Mouse (Mus musculus) stomach, embryonic 16.5 days (tissue): ENCODE results near the gene Hebp1. TPM values are rescaled to one million over a fixed set of nuclear protein-coding genes. Genes with fewer than 3 reads are reported as not detected.
A peak's percentile ranks its signal among the peaks of the same experiment; 100 is the strongest.

Experiments used
- ATAC-seq: fragments of 200-750 bp; cut with Nextera tagmentation; 2 replicates; pipeline ENCODE4 v1.8.0; 2017; ENCODE audit warnings: moderate number of reproducible peaks, moderate TSS enrichment; ENCODE audit not compliant: insufficient read depth, low FRiP score
- H3K27ac ChIP-seq: fragments of 300-500 bp; sonication (generic); 2 replicates; pipeline ENCODE4 v1.5.1; 2014; ENCODE audit warnings: low read length
- H3K27me3 ChIP-seq: fragments of 300-500 bp; sonication (generic); 2 replicates; pipeline ENCODE4 v1.6.1; 2014; ENCODE audit warnings: low read length, control low read depth, mixed read lengths; ENCODE audit not compliant: control insufficient read depth, insufficient read depth
- H3K36me3 ChIP-seq: fragments of 300-500 bp; sonication (generic); 2 replicates; pipeline ENCODE4 v1.6.1; 2014; ENCODE audit warnings: low read length; ENCODE audit not compliant: control insufficient read depth, insufficient read depth
- H3K4me1 ChIP-seq: fragments of 300-500 bp; sonication (generic); 2 replicates; pipeline ENCODE4 v1.6.1; 2014; ENCODE audit warnings: low read length, control low read depth, mixed read lengths; ENCODE audit not compliant: control insufficient read depth, insufficient read depth
- H3K4me2 ChIP-seq: fragments of 300-500 bp; sonication (generic); 2 replicates; pipeline ENCODE4 v1.6.1; 2014; ENCODE audit warnings: low read depth, low read length, mixed read lengths
- H3K4me3 ChIP-seq: fragments of 300-500 bp; sonication (generic); replicated peaks from 2 replicates; pipeline ENCODE4 v1.5.1; 2014; ENCODE audit warnings: mild to moderate bottlenecking, low read length
- H3K9ac ChIP-seq: fragments of 300-500 bp; sonication (generic); 2 replicates; pipeline ENCODE4 v1.6.1; 2014; ENCODE audit warnings: low read length
- H3K9me3 ChIP-seq: fragments of 300-500 bp; sonication (generic); replicated peaks from 2 replicates; pipeline ENCODE4 v1.6.1; 2016; ENCODE audit warnings: low read length, control low read depth; ENCODE audit not compliant: control insufficient read depth
- WGBS: fragments of 180-500 bp; shearing (Covaris S2); extraction: QIAGEN DNeasy Blood & Tissue Kit; methylation state at CpG from one replicate; pipeline ENCODE4 v1.1.7; 2014; 5-methylcytosine and 5-hydroxymethylcytosine counted together
- polyA plus RNA-seq: library from polyadenylated mRNA; unstranded; fragments of >200 nt; fragmentation: Nextera tagmentation; extraction: Ambion mirVana; gene quantifications from 2 replicates; pipeline ENCODE4 v1.2.1, GENCODE M21; 2015

The Hebp1 gene
- polyA plus RNA-seq, 1 experiment from 2014 or later = 37.7 TPM

DNA sequence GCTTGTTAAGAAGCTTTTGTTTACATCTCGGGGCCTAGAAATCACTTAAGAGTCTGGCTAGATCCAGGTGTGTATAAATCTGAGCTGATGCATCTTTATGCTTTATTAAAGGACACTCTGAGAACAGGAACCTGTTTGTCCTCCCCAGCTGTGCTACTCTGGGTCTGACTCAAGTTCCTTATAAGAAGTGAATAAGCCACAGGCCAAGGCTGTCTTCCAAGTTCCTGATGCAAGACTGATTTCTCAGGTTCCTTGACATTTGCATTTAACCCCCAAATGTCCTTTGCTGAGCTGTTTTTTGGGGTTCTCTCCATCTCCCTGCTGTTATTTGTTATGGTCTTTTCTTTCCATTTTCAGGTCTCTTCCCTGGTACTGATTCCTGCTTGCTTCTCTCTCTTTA is 5.9 kb downstream of the Hebp1 start:
- Histone ChIP-seq H3K9ac (no peak overlapping the region), H3K9me3 (no peaks in the 10 kb centered on the region), H3K4me1 (0 out of 2 replicates have a peak, but pooled peaks cover 3% of the 10 kb centered on the region), H3K4me3 (no peak overlapping the region), H3K4me2 (no peak overlapping the region), H3K36me3 (no peaks in the 10 kb centered on the region), H3K27ac (0 out of 2 replicates have a peak overlapping the region, but pooled peaks have one; percentile 18), H3K27me3 (no peaks in the 10 kb centered on the region)
- no peak for ATAC-seq
- WGBS = 76% methylated on average over 1 of the region's 1 CpGs

DNA sequence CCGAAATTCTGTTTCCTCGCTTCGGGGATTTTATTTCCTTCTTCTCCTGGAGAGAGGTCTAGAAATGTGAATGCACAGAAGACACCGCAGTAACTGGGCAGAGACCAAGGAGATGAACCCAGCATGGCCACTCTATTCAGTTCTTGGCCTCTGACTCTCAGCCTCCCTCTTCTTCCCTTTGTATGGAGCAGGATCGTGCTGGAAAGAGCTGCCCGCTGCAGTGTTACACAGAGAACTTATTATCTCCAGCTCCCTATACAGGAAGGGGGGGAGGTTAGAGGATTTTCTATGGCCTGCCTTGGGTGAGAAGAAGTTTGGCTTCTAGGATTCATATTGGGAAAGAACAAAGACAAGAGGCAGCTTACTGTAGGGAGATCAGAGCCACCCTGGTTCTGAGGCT is 7.7 kb downstream of the Hebp1 start:
- H3K4me2 ChIP-seq = no peak overlapping the region
- H3K9me3 ChIP-seq = no peaks in the 10 kb centered on the region
- no peak overlapping the region for H3K27ac ChIP-seq
- H3K36me3 ChIP-seq = no peaks in the 10 kb centered on the region
- H3K4me1 ChIP-seq = 0 out of 2 replicates have a peak, but pooled peaks cover 3% of the 10 kb centered on the region
- WGBS = 75% methylated on average over 6 of the region's 6 CpGs
- H3K9ac ChIP-seq = no peak overlapping the region
- H3K4me3 ChIP-seq = no peak overlapping the region
- H3K27me3 ChIP-seq = no peaks in the 10 kb centered on the region
- no peak for ATAC-seq

DNA sequence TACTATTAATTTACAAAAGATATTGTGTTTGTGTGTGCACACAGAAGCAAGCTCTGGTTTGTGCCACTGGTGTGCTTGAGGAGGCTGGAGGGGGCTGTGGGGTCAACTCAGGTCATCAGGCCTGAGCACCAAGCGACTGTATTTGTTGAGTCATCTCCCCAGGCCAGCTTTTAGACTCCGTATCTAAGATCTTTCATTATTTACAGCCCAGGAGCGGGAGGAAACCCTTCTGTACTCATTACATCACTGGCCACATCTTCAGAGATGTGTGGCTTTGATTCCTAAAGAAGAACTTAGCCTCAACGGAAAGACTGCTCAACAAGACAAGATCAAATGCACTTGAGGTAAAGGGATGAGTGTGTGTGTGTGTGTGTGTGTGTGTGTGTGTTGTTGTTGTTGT is 9.2 kb downstream of the Hebp1 start:
- no peak for ATAC-seq
- WGBS = 52% methylated on average over 4 of the region's 4 CpGs
- H3K36me3 ChIP-seq = no peaks in the 10 kb centered on the region
- H3K4me1 ChIP-seq = 0 out of 2 replicates have a peak, but pooled peaks cover 3% of the 10 kb centered on the region
- no peaks in the 10 kb centered on the region for H3K27me3 ChIP-seq
- no peaks in the 10 kb centered on the region for H3K9me3 ChIP-seq
- no peak overlapping the region for H3K27ac ChIP-seq
- H3K9ac ChIP-seq = no peak overlapping the region
- H3K4me3 ChIP-seq = no peak overlapping the region
- H3K4me2 ChIP-seq = no peak overlapping the region

DNA sequence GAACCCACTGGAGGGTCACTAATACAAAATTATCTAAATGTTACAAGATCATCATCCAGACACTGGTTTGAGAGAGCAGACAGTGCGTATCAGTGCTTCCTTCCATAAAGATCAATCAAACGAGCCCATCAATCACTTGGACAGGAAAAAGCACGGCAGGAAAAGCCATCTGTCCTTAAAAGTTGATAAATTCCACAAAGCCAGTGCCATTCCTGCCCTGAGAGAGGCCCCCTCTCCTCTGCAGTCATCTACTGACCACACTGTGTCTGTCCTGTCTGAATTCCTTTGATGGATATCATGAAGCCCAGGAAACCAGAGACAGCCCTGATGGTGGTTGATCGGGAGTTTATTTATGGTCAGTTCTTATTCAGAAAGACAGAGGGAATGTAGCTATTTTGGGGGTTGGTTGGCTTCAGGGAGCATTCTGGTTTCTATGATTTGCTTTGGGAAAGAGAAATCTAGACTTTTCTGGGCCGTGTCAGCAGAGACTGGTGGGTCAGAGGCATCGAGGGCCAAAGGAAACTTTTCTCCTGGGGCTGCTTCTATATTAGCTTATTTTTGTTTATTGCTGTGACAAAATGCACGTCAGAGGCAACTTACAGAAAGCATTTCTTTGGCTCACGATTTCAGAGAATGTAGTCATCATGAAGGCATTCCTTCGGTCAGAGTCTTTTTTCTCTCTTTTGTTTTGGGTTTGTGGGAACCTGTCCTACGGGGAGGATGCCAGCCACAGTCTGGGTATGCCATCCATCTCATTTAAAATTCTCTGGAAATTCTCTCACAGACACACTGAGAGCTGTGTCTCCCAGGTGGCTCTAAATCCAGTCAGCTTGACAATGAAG is 10.5 kb downstream of the Hebp1 start:
- ATAC-seq = no peak
- WGBS = 53% methylated on average over 10 of the region's 10 CpGs
- Histone ChIP-seq H3K4me3 (no peak overlapping the region), H3K4me2 (no peak overlapping the region), H3K36me3 (no peaks in the 10 kb centered on the region), H3K4me1 (0 out of 2 replicates have a peak, but pooled peaks cover 3% of the 10 kb centered on the region), H3K9ac (no peak overlapping the region), H3K27me3 (no peaks in the 10 kb centered on the region), H3K9me3 (no peaks in the 10 kb centered on the region), H3K27ac (no peak overlapping the region)

DNA sequence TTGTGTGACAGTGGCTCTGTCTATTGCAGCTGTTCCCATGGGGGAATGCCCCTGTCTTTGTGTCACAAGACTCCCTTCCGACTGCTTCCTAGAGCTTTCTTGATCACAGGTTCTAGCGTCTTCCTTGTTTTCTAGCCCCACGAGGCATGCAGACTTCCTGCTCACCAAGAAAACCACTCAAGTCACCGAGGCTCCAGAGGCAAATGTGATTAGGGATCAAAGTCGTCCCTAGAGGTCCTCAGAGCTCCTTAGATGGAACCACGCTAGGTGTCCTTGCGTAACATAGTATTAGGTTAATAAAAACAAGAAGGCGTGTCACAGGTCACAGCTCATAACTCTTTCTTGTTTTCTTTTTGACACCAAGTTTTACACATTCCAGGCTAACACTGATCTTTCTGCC is 13.9 kb downstream of the Hebp1 start:
- ATAC-seq = peak; percentile 50; the same call in 1 of the 2 replicates
- no peaks in the 10 kb centered on the region for H3K36me3 ChIP-seq
- H3K27ac ChIP-seq = no peak overlapping the region
- no peaks in the 10 kb centered on the region for H3K9me3 ChIP-seq
- H3K4me2 ChIP-seq = no peak overlapping the region
- no peak overlapping the region for H3K4me3 ChIP-seq
- no peaks in the 10 kb centered on the region for H3K4me1 ChIP-seq
- WGBS = 30% methylated on average over 8 of the region's 8 CpGs
- no peaks in the 10 kb centered on the region for H3K27me3 ChIP-seq
- H3K9ac ChIP-seq = no peak overlapping the region

DNA sequence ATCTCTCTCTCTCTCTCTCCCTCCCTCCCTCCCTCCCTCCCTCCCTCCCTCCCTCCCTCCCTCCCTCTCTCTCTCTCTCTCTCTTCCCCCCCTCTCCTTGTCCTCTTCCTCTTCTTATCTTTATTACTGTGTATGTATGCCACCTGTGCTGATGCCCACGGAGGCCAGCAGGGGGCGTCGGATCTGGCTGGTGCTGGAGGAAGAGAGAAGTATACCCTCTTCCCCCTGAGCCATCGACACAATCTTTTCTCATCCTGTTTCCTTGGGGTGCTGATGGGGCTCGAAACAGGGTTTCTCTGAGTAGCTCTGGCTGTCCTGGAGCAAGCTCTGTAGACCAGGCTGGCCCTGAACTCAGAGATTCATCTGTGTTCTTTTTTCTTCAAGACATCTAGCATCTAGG is 14.9 kb downstream of the Hebp1 start:
- H3K9me3 ChIP-seq = no peaks in the 10 kb centered on the region
- H3K36me3 ChIP-seq = no peaks in the 10 kb centered on the region
- H3K4me2 ChIP-seq = no peak overlapping the region
- 50% methylated on average over 5 of the region's 5 CpGs for WGBS
- H3K4me1 ChIP-seq = no peaks in the 10 kb centered on the region
- no peak for ATAC-seq
- no peak overlapping the region for H3K9ac ChIP-seq
- H3K27ac ChIP-seq = no peak overlapping the region
- no peaks in the 10 kb centered on the region for H3K27me3 ChIP-seq
- H3K4me3 ChIP-seq = no peak overlapping the region

DNA sequence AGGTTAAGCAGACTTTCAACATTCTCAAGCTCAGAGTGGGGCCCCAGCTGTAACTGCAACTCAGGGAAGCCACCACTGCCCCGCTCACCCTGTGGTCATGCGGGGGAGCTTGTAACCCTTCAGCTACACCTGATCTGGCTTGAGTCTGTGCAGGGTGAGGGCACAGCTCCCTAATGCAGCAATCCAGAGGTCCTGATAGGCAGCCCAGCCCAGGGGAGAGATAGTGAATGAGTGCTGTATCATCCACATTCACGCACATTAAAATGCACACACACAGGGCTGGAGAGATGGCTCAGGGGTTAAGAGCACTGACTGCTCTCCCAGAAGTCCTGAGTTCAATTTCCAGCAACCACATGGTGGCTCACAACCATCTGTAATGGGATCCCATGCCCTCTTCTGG is 19.2 kb downstream of the Hebp1 start:
- no peak for ATAC-seq
- no peak overlapping the region for H3K27ac ChIP-seq
- H3K4me1 ChIP-seq = no peaks in the 10 kb centered on the region
- H3K36me3 ChIP-seq = no peaks in the 10 kb centered on the region
- H3K4me3 ChIP-seq = no peak overlapping the region
- WGBS = 47% methylated on average over 3 of the region's 3 CpGs
- no peak overlapping the region for H3K4me2 ChIP-seq
- H3K9me3 ChIP-seq = no peaks in the 10 kb centered on the region
- H3K9ac ChIP-seq = no peak overlapping the region
- H3K27me3 ChIP-seq = no peaks in the 10 kb centered on the region

DNA sequence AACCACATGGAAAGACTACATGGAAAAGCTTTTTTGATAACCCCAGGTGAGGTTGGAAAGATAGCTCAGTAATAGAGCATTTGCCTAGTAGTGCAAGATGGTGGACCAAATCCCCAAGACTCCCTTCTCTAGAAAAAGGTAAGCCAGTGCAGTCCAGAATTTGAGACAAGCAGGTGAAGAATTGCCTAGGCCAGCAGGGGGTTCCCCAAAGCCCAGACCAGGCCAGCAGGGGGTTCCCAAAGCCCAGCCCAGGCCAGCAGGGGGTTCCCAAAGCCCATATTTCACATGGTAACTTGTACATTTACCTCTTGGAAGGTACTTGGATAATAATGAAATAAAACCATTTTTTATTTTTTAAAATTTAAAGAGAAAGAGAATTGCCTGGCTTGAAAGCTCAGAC is 20.6 kb downstream of the Hebp1 start:
- ATAC-seq = no peak
- H3K4me3 ChIP-seq = no peak overlapping the region
- H3K27me3 ChIP-seq = no peaks in the 10 kb centered on the region
- H3K4me1 ChIP-seq = no peaks in the 10 kb centered on the region
- no peak overlapping the region for H3K4me2 ChIP-seq
- no peak overlapping the region for H3K27ac ChIP-seq
- no peak overlapping the region for H3K9ac ChIP-seq
- 0 out of 2 replicates have a peak, but pooled peaks cover 3% of the 10 kb centered on the region for H3K9me3 ChIP-seq
- H3K36me3 ChIP-seq = no peaks in the 10 kb centered on the region

DNA sequence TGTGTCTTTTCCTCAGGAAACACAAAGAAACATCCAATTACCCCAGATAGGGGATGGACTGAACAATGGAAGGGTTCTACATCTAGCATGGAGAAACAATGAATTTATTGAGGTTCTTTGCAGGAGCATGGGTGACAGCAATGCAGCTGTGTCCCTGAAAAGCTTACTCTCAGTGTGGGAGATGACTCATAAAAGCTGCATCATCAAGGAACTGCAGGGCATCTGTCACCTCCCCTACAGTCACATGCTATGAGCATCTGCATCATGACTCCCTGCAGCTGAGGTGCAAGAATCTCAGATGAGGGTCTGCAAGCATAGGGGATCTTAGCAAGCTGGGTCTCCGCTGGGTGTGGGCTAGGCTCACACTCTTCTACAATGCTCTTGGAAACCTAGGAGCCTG is 22.8 kb downstream of the Hebp1 start:
- Histone ChIP-seq H3K4me3 (no peak overlapping the region), H3K36me3 (no peaks in the 10 kb centered on the region), H3K27ac (no peak overlapping the region), H3K4me1 (no peaks in the 10 kb centered on the region), H3K4me2 (no peak overlapping the region), H3K9ac (no peak overlapping the region), H3K27me3 (no peaks in the 10 kb centered on the region), H3K9me3 (0 out of 2 replicates have a peak, but pooled peaks cover 3% of the 10 kb centered on the region)
- WGBS = 82% methylated on average over 1 of the region's 1 CpGs
- ATAC-seq = no peak
